ENCODE assay signal across 15 mouse cellular contexts in genomic region chr11:98001986-98002385, GRCm38 (mm10). TPM values are rescaled to one million over a fixed set of nuclear protein-coding genes. Genes with fewer than 3 reads are reported as not detected.
DNase-seq lines count a peak whose midpoint lies in the region; ATAC-seq and TF ChIP-seq lines count a peak whose summit lies in the region.
"Had no signal": no experiment of that assay in that cellular context is flagged by ENCODE, and none has a peak within 500 bp of the region (broad histone marks: within the 10 kb centered on the region; RNA-seq: fewer than 3 reads in every experiment).

No protein-coding gene starts in this region.

- H3K4me1 ChIP-seq in forebrain, embryonic 11.5 days (replicated peaks; ENCODE audit: control insufficient read depth, insufficient read depth, low read length) = peaks cover 18% of the 10 kb centered on the region
- H3K4me1 ChIP-seq in forebrain, embryonic 14.5 days (ENCODE audit: control insufficient read depth, insufficient read depth, low read length) = peaks cover 15% of the 10 kb centered on the region
- H3K4me1 ChIP-seq in embryonic facial prominence, embryonic 10.5 days = peaks cover 54% of the 10 kb centered on the region
- H3K4me1 ChIP-seq in intestine, embryonic 16.5 days (ENCODE audit: control insufficient read depth, insufficient read depth, low read length) = peaks cover 7% of the 10 kb centered on the region

- TF ChIP-seq CTCF in layer of hippocampus, adult 2 months (conservative IDR thresholded peaks at IDR 0.05) = no peak

- no peaks in the 10 kb centered on the region; the same call in 1 of the 2 replicates for H3K36me3 ChIP-seq in forebrain, embryonic 11.5 days (ENCODE audit: control insufficient read depth, insufficient read depth, low read length)
- H3K36me3 ChIP-seq in forebrain, embryonic 14.5 days (ENCODE audit: control insufficient read depth, insufficient read depth, low read length) = peaks cover 32% of the 10 kb centered on the region
- H3K36me3 ChIP-seq in embryonic facial prominence, embryonic 10.5 days (replicated peaks) = peaks cover 16% of the 10 kb centered on the region
- peaks cover 2% of the 10 kb centered on the region; the same call in 1 of the 2 replicates for H3K36me3 ChIP-seq in intestine, embryonic 16.5 days (ENCODE audit: control insufficient read depth, insufficient read depth, low read length)
- H3K36me3 ChIP-seq: G1E; liver, embryonic 15.5 days had no signal

- H3K4me2 ChIP-seq in forebrain, embryonic 11.5 days (ENCODE audit: low read depth, low read length, severe bottlenecking) = 0 out of 2 replicates have a peak overlapping the region, but pooled peaks have one; percentile 15
- H3K4me2 ChIP-seq in forebrain, embryonic 14.5 days (ENCODE audit: low read length) = no peak overlapping the region
- no peak overlapping the region for H3K4me2 ChIP-seq in intestine, embryonic 16.5 days (ENCODE audit: low read depth, low read length)
- H3K4me2 ChIP-seq: midbrain, embryonic 15.5 days had no signal

- ATAC-seq in forebrain, embryonic 11.5 days (replicated peaks; ENCODE audit: low FRiP score) = no peak
- no peak for ATAC-seq in forebrain, embryonic 14.5 days
- ATAC-seq in intestine, embryonic 16.5 days = no peak
- ATAC-seq: midbrain, embryonic 15.5 days had no signal

- H3K27ac ChIP-seq in forebrain, embryonic 11.5 days (ENCODE audit: low read depth, low read length) = no peak overlapping the region
- no peak overlapping the region for H3K27ac ChIP-seq in forebrain, embryonic 14.5 days (ENCODE audit: low read depth, low read length)
- H3K27ac ChIP-seq in layer of hippocampus, adult 2 months = peak overlapping the region; percentile 51; the same call in 1 of the 2 replicates
- no peak overlapping the region for H3K27ac ChIP-seq in embryonic facial prominence, embryonic 10.5 days (replicated peaks)
- H3K27ac ChIP-seq in intestine, embryonic 16.5 days (ENCODE audit: low read length) = no peak overlapping the region
- H3K27ac ChIP-seq: embryonic facial prominence, embryonic 12.5 days; forebrain, embryonic 12.5 days; liver, embryonic 15.5 days; midbrain, embryonic 15.5 days; neural tube, embryonic 12.5 days; stomach, postnatal 0 days had no signal

- 59% methylated on average over 6 of the region's 6 CpGs for WGBS in forebrain, embryonic 11.5 days
- 57% methylated on average over 6 of the region's 6 CpGs for WGBS in forebrain, embryonic 14.5 days
- 58% methylated on average over 6 of the region's 6 CpGs for WGBS in embryonic facial prominence, embryonic 10.5 days
- 61% methylated on average over 6 of the region's 6 CpGs for WGBS in intestine, embryonic 16.5 days

- no peak overlapping the region for H3K4me3 ChIP-seq in forebrain, embryonic 11.5 days (ENCODE audit: low read depth, low read length)
- no peak overlapping the region for H3K4me3 ChIP-seq in forebrain, embryonic 14.5 days (ENCODE audit: low read depth, low read length)
- H3K4me3 ChIP-seq in layer of hippocampus, adult 2 months = no peak overlapping the region
- 0 out of 2 replicates have a peak overlapping the region, but pooled peaks have one; percentile 46 for H3K4me3 ChIP-seq in embryonic facial prominence, embryonic 10.5 days
- H3K4me3 ChIP-seq in intestine, embryonic 16.5 days (ENCODE audit: low read length) = no peak overlapping the region
- H3K4me3 ChIP-seq: embryonic facial prominence, embryonic 12.5 days; forebrain, embryonic 12.5 days; midbrain, embryonic 15.5 days; neural tube, embryonic 12.5 days had no signal

- H3K27me3 ChIP-seq in forebrain, embryonic 11.5 days (ENCODE audit: control insufficient read depth, insufficient read depth, low read length) = peaks cover 4% of the 10 kb centered on the region
- H3K27me3 ChIP-seq in forebrain, embryonic 14.5 days (replicated peaks; ENCODE audit: control insufficient read depth, insufficient read depth, low read length) = peaks cover 3% of the 10 kb centered on the region; the same call in 1 of the 2 replicates
- H3K27me3 ChIP-seq in embryonic facial prominence, embryonic 10.5 days (replicated peaks; ENCODE audit: low read depth, poor library complexity, severe bottlenecking) = peaks cover 77% of the 10 kb centered on the region
- peaks cover 12% of the 10 kb centered on the region; the same call in 1 of the 2 replicates for H3K27me3 ChIP-seq in intestine, embryonic 16.5 days (replicated peaks; ENCODE audit: control insufficient read depth, insufficient read depth, low read length)
- H3K27me3 ChIP-seq: midbrain, embryonic 15.5 days had no signal

- no peaks in the 10 kb centered on the region for H3K9me3 ChIP-seq in forebrain, embryonic 11.5 days (ENCODE audit: control insufficient read depth, low read length)
- no peaks in the 10 kb centered on the region for H3K9me3 ChIP-seq in forebrain, embryonic 14.5 days (replicated peaks; ENCODE audit: control insufficient read depth, low read length)
- H3K9me3 ChIP-seq in embryonic facial prominence, embryonic 10.5 days = no peaks in the 10 kb centered on the region
- H3K9me3 ChIP-seq in intestine, embryonic 16.5 days (ENCODE audit: control insufficient read depth, low read length) = no peaks in the 10 kb centered on the region
- H3K9me3 ChIP-seq: embryonic facial prominence, embryonic 12.5 days; forebrain, embryonic 12.5 days; G1E; liver, embryonic 15.5 days; midbrain, embryonic 15.5 days; neural tube, embryonic 12.5 days had no signal

- no peak overlapping the region; the same call in 1 of the 2 replicates for H3K9ac ChIP-seq in forebrain, embryonic 11.5 days (ENCODE audit: low read length)
- no peak overlapping the region for H3K9ac ChIP-seq in forebrain, embryonic 14.5 days (ENCODE audit: low read length)
- H3K9ac ChIP-seq in intestine, embryonic 16.5 days (ENCODE audit: low read depth, low read length) = no peak overlapping the region
- H3K9ac ChIP-seq: embryonic facial prominence, embryonic 12.5 days; liver, embryonic 15.5 days; midbrain, embryonic 15.5 days; neural tube, embryonic 12.5 days had no signal

- no peak for DNase-seq in forebrain, embryonic 11.5 days (ENCODE audit: low spot score)
- DNase-seq in forebrain, embryonic 14.5 days (ENCODE audit: low spot score) = no peak
- DNase-seq in layer of hippocampus, adult 2 months (ENCODE audit: low spot score in 2 of 2) = no peak
- DNase-seq in layer of hippocampus, adult 18-20 months (ENCODE audit: low spot score in 2 of 2) = no peak
- DNase-seq in embryonic facial prominence, embryonic 10.5 days (ENCODE audit: low spot score) = no peak
- DNase-seq in thymus, postnatal 25 days = peak; percentile 58
- no peak for DNase-seq in natural killer cell, adult 2 months (ENCODE audit: low spot score in 2 of 2)

RNA-seq across cellular contexts. Expression of gene Arl5c, which starts 6.0 kb away (rescaled TPM):
- 10.4 and 12.3 TPM in 2 replicates for polyA plus RNA-seq in forebrain, embryonic 11.5 days (2014; fragmentation: Nextera tagmentation; extraction: Ambion mirVana)
- 2.8 and 4.8 TPM in 2 replicates for polyA plus RNA-seq in forebrain, embryonic 14.5 days (2014; fragmentation: Nextera tagmentation; extraction: Ambion mirVana)
- 1 to 10 TPM; 1.4 to 1.7 TPM for total RNA-seq in layer of hippocampus, adult 2 months (2021)
- under 1 TPM; 0.76 to 0.94 TPM for total RNA-seq in layer of hippocampus, adult 18-20 months (2021)
- polyA plus RNA-seq in embryonic facial prominence, embryonic 10.5 days (2016; fragmentation: Nextera tagmentation; extraction: Ambion mirVana) = 15.6 and 19.2 TPM in 2 replicates
- polyA plus RNA-seq in intestine, embryonic 16.5 days (2015; fragmentation: Nextera tagmentation; extraction: Ambion mirVana) = 9.0 and 9.9 TPM in 2 replicates
- polyA plus RNA-seq: G1E had no signal

RNA-seq across cellular contexts. Expression of gene Plxdc1, which starts 15.7 kb away (rescaled TPM):
- 0.20 TPM in 1 of 2 replicates, not detected in the other for polyA plus RNA-seq in forebrain, embryonic 11.5 days (2014; fragmentation: Nextera tagmentation; extraction: Ambion mirVana)
- polyA plus RNA-seq in forebrain, embryonic 14.5 days (2014; fragmentation: Nextera tagmentation; extraction: Ambion mirVana) = 0.48 and 0.84 TPM in 2 replicates
- total RNA-seq in layer of hippocampus, adult 2 months (2021) = 10 to 100 TPM in 1 of 2 experiments, 1 to 10 TPM in 1; 9.0 to 10.3 TPM
- 10 to 100 TPM; 10.3 to 14.4 TPM for total RNA-seq in layer of hippocampus, adult 18-20 months (2021)
- 0.07 and 0.13 TPM in 2 replicates for polyA plus RNA-seq in embryonic facial prominence, embryonic 10.5 days (2016; fragmentation: Nextera tagmentation; extraction: Ambion mirVana)
- 0.34 and 0.65 TPM in 2 replicates for polyA plus RNA-seq in intestine, embryonic 16.5 days (2015; fragmentation: Nextera tagmentation; extraction: Ambion mirVana)

RNA-seq across cellular contexts. Expression of gene Cacnb1, which starts 20.8 kb away (rescaled TPM):
- polyA plus RNA-seq in forebrain, embryonic 11.5 days (2014; fragmentation: Nextera tagmentation; extraction: Ambion mirVana) = 9.6 and 11.1 TPM in 2 replicates
- polyA plus RNA-seq in forebrain, embryonic 14.5 days (2014; fragmentation: Nextera tagmentation; extraction: Ambion mirVana) = 22.1 and 29.2 TPM in 2 replicates
- 100 to 1,000 TPM; 139 to 142 TPM for total RNA-seq in layer of hippocampus, adult 2 months (2021)
- total RNA-seq in layer of hippocampus, adult 18-20 months (2021) = 100 to 1,000 TPM; 148 to 155 TPM
- polyA plus RNA-seq in embryonic facial prominence, embryonic 10.5 days (2016; fragmentation: Nextera tagmentation; extraction: Ambion mirVana) = 5.3 and 5.7 TPM in 2 replicates
- 5.1 TPM in 2 replicates for polyA plus RNA-seq in intestine, embryonic 16.5 days (2015; fragmentation: Nextera tagmentation; extraction: Ambion mirVana)

RNA-seq across cellular contexts. Expression of gene Rpl19, which starts 24.5 kb away (rescaled TPM):
- polyA plus RNA-seq in forebrain, embryonic 11.5 days (2014; fragmentation: Nextera tagmentation; extraction: Ambion mirVana) = 897 and 919 TPM in 2 replicates
- 787 and 932 TPM in 2 replicates for polyA plus RNA-seq in forebrain, embryonic 14.5 days (2014; fragmentation: Nextera tagmentation; extraction: Ambion mirVana)
- 100 to 1,000 TPM; 615 to 621 TPM for total RNA-seq in layer of hippocampus, adult 2 months (2021)
- 100 to 1,000 TPM; 601 to 664 TPM for total RNA-seq in layer of hippocampus, adult 18-20 months (2021)
- polyA plus RNA-seq in embryonic facial prominence, embryonic 10.5 days (2016; fragmentation: Nextera tagmentation; extraction: Ambion mirVana) = 1,206 and 1,219 TPM in 2 replicates
- 990 and 1,058 TPM in 2 replicates for polyA plus RNA-seq in intestine, embryonic 16.5 days (2015; fragmentation: Nextera tagmentation; extraction: Ambion mirVana)

RNA-seq across cellular contexts. Expression of gene Stac2, which starts 51.3 kb away (rescaled TPM):
- polyA plus RNA-seq in forebrain, embryonic 11.5 days (2014; fragmentation: Nextera tagmentation; extraction: Ambion mirVana) = 0.81 and 0.86 TPM in 2 replicates
- 1.1 and 2.4 TPM in 2 replicates for polyA plus RNA-seq in forebrain, embryonic 14.5 days (2014; fragmentation: Nextera tagmentation; extraction: Ambion mirVana)
- 10 to 100 TPM; 50.2 to 50.8 TPM for total RNA-seq in layer of hippocampus, adult 2 months (2021)
- total RNA-seq in layer of hippocampus, adult 18-20 months (2021) = 10 to 100 TPM; 45.7 to 55.2 TPM
- 0.25 and 0.47 TPM in 2 replicates for polyA plus RNA-seq in embryonic facial prominence, embryonic 10.5 days (2016; fragmentation: Nextera tagmentation; extraction: Ambion mirVana)
- polyA plus RNA-seq in intestine, embryonic 16.5 days (2015; fragmentation: Nextera tagmentation; extraction: Ambion mirVana) = 0.29 TPM in 2 replicates
- polyA plus RNA-seq: G1E had no signal
